Mouse (Mus musculus) ES-E14 (cell line): ENCODE data around the gene Rint1.
"Not testable (repeated sequence)": the region's sequence is repeated elsewhere in the genome, so short reads cannot be mapped to it uniquely, and the experiment has no call there.

Experiments used
- CHD2 ChIP-seq: IDR thresholded peaks from 2 replicates; pipeline ENCODE4 v1.6.1; 2014; ENCODE audit warnings: mild to moderate bottlenecking, low read depth, low read length, inconsistent platforms
- HCFC1 ChIP-seq: IDR thresholded peaks from 2 replicates; pipeline ENCODE4 v1.6.1; 2012; ENCODE audit warnings: low read length, inconsistent platforms, borderline replicate concordance; ENCODE audit not compliant: insufficient read depth
- MAFK ChIP-seq: IDR thresholded peaks from 2 replicates; pipeline ENCODE4 v1.6.1; 2014; ENCODE audit warnings: mild to moderate bottlenecking, low read depth, low read length, inconsistent platforms; ENCODE audit not compliant: insufficient read depth
- ZC3H11A ChIP-seq: IDR thresholded peaks from 2 replicates; pipeline ENCODE4 v1.6.1; 2012; ENCODE audit warnings: low read depth, mild to moderate bottlenecking, inconsistent platforms, low read length, borderline replicate concordance
- ZNF384 ChIP-seq: IDR thresholded peaks from 2 replicates; pipeline ENCODE4 v1.6.1; 2012; ENCODE audit warnings: low read depth, low read length, inconsistent platforms

DNA sequence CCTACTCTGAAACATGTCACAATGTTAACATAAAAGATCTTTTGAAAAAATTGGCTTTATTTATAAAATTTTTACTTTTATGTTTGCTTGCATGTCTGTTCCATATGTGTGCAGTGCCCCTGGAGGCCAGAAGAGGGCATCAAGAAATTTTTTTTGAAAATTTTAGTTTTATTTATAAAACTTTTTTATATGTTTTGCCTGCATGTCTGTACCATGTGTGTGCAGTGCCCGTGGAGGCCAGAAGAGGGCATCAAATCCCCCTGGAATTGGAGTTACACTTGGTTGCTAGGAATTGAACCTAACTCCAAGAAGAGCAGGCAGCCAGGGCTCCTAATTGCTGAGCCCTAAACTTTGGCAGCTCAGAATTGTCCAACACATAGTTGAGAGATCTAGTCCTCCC lies 65.4 kb downstream of the Rint1 start:
- not testable (repeated sequence) for TF ChIP-seq MAFK, CHD2, ZC3H11A, HCFC1, ZNF384
